Mouse (Mus musculus) midbrain, postnatal 0 days (tissue): ENCODE measurements at regions not wholly inside any gene's neighbourhood (a gene's known extent, or its start where the extent isn't known, plus 50 kb on each side); places are given as distances from the start of the nearest gene placed in this dataset.
A peak's percentile ranks its signal among the peaks of the same experiment; 100 is the strongest.

Source experiments
- ATAC-seq: fragments of 200-750 bp; cut with Nextera tagmentation; 2 replicates; pipeline ENCODE4 v1.8.0; 2017; ENCODE audit warnings: moderate number of reproducible peaks, mild to moderate bottlenecking, moderate TSS enrichment, moderate library complexity; ENCODE audit not compliant: low FRiP score
- DNase-seq: peaks from one replicate; pipeline ENCODE4 v3.0.0-alpha.2; 2015; ENCODE audit warnings: low spot score
- H3K27ac ChIP-seq: fragments of 300-500 bp; sonication (generic); 2 replicates; pipeline ENCODE4 v1.5.1; 2014; ENCODE audit warnings: low read depth, mild to moderate bottlenecking, low read length, mixed read lengths
- H3K27me3 ChIP-seq: fragments of 300-500 bp; sonication (generic); 2 replicates; pipeline ENCODE4 v1.6.1; 2014; ENCODE audit warnings: low read length, control low read depth, mixed read lengths; ENCODE audit not compliant: insufficient read depth
- H3K36me3 ChIP-seq: fragments of 300-500 bp; sonication (generic); 2 replicates; pipeline ENCODE4 v1.6.1; 2014; ENCODE audit warnings: low read length, control low read depth, mixed read lengths; ENCODE audit not compliant: insufficient read depth
- H3K4me1 ChIP-seq: fragments of 300-500 bp; sonication (generic); 2 replicates; pipeline ENCODE4 v1.6.1; 2014; ENCODE audit warnings: mild to moderate bottlenecking, control low read depth, antibody characterized with exemption, low read length, mixed read lengths; ENCODE audit not compliant: insufficient read depth
- H3K4me2 ChIP-seq: fragments of 300-500 bp; sonication (generic); 2 replicates; pipeline ENCODE4 v1.6.1; 2014; ENCODE audit warnings: low read depth, mild to moderate bottlenecking, low read length, mixed read lengths; ENCODE audit not compliant: poor library complexity, severe bottlenecking
- H3K4me3 ChIP-seq: fragments of 300-500 bp; sonication (generic); 2 replicates; pipeline ENCODE4 v1.5.1; 2014; ENCODE audit warnings: low read depth, mild to moderate bottlenecking, low read length, moderate library complexity
- H3K9ac ChIP-seq: fragments of 300-500 bp; sonication (generic); replicated peaks from 2 replicates; pipeline ENCODE4 v1.6.1; 2014; ENCODE audit warnings: mild to moderate bottlenecking, low read length, moderate library complexity, mixed read lengths; ENCODE audit not compliant: poor library complexity, severe bottlenecking
- H3K9me3 ChIP-seq: fragments of 300-500 bp; sonication (generic); 2 replicates; pipeline ENCODE4 v1.6.1; 2016; ENCODE audit warnings: low read length, control low read depth
- CTCF ChIP-seq: IDR thresholded peaks from 2 replicates; pipeline ENCODE4 v1.5.1; 2016; ENCODE audit warnings: antibody characterized with exemption, mild to moderate bottlenecking
- WGBS: fragments of 180-500 bp; shearing (Covaris S2); extraction: QIAGEN DNeasy Blood & Tissue Kit; methylation state at CpG from one replicate; pipeline ENCODE4 v1.1.7; 2014; 5-methylcytosine and 5-hydroxymethylcytosine counted together

DNA sequence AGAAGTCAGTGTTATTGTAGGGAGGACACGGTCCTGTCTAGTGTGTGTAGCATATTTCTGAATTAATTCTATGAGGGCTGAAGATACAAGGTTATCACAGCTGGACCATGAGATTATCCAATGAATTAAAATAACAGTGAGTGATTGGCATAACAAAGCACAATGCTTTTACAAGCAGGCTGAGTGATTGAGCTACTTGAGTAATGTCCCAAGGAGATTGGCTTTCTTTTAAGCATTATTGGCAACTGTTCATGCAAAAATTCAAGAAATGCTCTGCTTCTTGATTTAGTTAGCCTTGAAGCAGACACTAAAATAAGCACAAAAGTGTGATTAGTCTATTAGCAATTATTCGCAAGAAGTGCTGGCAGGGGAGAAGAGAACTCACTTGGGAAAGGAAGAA lies 219.4 kb upstream of the Etaa1 start:
- 46% methylated on average over 2 of the region's 2 CpGs for WGBS
- ATAC-seq = no peak

DNA sequence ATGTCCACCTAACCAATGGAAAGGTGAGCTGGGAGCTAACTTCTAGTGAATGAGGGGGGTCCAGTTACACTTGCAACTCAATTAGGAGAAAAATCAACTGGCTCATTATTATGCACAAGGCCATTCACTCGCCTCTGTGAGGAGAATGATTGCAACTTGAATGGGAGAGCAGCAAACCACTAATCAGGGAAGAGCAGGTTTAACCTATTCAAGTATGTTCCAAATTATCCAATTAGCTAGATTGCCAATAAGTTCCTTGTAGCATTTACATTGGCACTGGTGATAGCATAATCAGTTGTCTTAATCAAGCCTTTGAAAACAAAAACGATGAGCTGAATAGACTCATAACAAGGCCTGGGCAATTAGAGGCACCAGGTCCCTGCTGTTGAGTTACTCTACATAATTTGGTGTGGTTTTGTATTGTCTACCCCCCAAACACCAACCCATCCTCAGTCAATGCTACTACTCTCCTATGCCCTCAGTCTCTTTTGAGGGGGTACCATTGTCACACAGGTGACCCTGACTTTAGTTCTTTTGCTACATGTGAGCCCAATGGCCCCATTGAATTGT lies 217.6 kb upstream of the Etaa1 start:
- TF ChIP-seq CTCF = no peak
- no peaks in the 10 kb centered on the region for H3K9me3 ChIP-seq
- H3K9ac ChIP-seq = no peak overlapping the region
- H3K4me3 ChIP-seq = no peak overlapping the region
- H3K4me2 ChIP-seq = no peak overlapping the region
- DNase-seq (no peak), ATAC-seq (no peak)
- no peaks in the 10 kb centered on the region for H3K27me3 ChIP-seq
- H3K27ac ChIP-seq = no peak overlapping the region
- H3K4me1 ChIP-seq = no peaks in the 10 kb centered on the region
- WGBS = 53% methylated on average over 2 of the region's 2 CpGs
- H3K36me3 ChIP-seq = no peaks in the 10 kb centered on the region

More for the DNA sequence above, 219.4 kb upstream of the Etaa1 start:
- no peak for TF ChIP-seq CTCF
- Histone ChIP-seq H3K27me3 (no peaks in the 10 kb centered on the region), H3K4me3 (no peak overlapping the region), H3K36me3 (no peaks in the 10 kb centered on the region), H3K4me1 (no peaks in the 10 kb centered on the region), H3K9ac (no peak overlapping the region), H3K4me2 (no peak overlapping the region), H3K27ac (no peak overlapping the region), H3K9me3 (no peaks in the 10 kb centered on the region)
- no peak for DNase-seq

DNA sequence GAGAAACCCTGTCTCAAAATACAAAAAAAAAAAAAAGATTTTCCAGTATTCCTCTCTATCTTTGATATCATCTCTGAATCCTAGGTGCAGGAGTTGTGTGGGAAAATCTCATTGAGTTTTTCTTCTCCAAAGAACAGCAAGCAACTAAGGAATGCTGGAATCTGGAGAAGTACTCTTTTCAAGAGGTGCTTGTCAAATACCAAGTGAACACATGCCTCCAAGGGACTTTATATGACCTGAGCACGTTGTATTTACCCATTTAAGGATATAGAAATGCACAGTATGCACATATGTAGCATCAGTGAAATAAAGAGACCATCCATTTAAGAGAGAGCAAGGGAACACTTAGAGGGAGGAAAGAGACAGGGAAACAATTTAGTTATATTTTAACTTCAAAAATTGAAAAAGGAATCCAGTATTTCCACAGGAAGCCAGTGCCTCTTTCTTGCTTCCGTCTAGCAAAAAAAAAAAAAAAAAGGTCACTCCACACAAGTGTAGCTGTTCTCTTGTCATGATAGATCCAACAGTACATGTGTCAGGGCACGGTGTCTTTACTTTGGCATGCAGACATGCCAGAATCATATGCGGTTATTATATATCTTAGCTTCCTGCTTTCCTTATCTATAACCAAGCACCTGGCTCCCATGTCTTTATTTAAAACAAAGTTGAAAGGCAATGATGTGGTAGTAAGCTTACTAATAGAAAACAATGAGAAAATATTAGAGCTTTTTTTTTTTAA lies 212.1 kb upstream of the Etaa1 start:
- H3K27ac ChIP-seq = no peak overlapping the region
- H3K27me3 ChIP-seq = no peaks in the 10 kb centered on the region
- no peak overlapping the region for H3K4me2 ChIP-seq
- ATAC-seq (no peak), DNase-seq (no peak)
- no peak overlapping the region for H3K9ac ChIP-seq
- no peaks in the 10 kb centered on the region for H3K9me3 ChIP-seq
- TF ChIP-seq CTCF = no peak
- 89% methylated on average over 4 of the region's 4 CpGs for WGBS
- H3K4me1 ChIP-seq = no peaks in the 10 kb centered on the region
- H3K36me3 ChIP-seq = no peaks in the 10 kb centered on the region
- no peak overlapping the region for H3K4me3 ChIP-seq

- DNase-seq = peak; percentile 41
- no peak overlapping the region for H3K27ac ChIP-seq
- no peak for ATAC-seq
Observed at GRCm38 (mm10) chr11:18164025-18164423, 210.3 kb upstream of the Etaa1 start.

GRCm38 (mm10) chr11:18163156-18164024 lies 209.7 kb upstream of the Etaa1 start:
- H3K9ac ChIP-seq = no peak overlapping the region
- no peak for TF ChIP-seq CTCF
- H3K9me3 ChIP-seq = no peaks in the 10 kb centered on the region
- no peaks in the 10 kb centered on the region for H3K4me1 ChIP-seq
- 81% methylated on average over 5 of the region's 5 CpGs for WGBS
- no peak overlapping the region for H3K4me2 ChIP-seq
- no peaks in the 10 kb centered on the region for H3K27me3 ChIP-seq
- DNase-seq (no peak), ATAC-seq (no peak)
- no peak overlapping the region for H3K27ac ChIP-seq
- no peak overlapping the region for H3K4me3 ChIP-seq
- H3K36me3 ChIP-seq = no peaks in the 10 kb centered on the region

More at GRCm38 (mm10) chr11:18164025-18164423, 210.3 kb upstream of the Etaa1 start:
- WGBS = 64% methylated on average over 2 of the region's 2 CpGs
- Histone ChIP-seq H3K4me3 (no peak overlapping the region), H3K36me3 (no peaks in the 10 kb centered on the region), H3K4me1 (no peaks in the 10 kb centered on the region), H3K4me2 (no peak overlapping the region), H3K9me3 (no peaks in the 10 kb centered on the region), H3K9ac (no peak overlapping the region), H3K27me3 (no peaks in the 10 kb centered on the region)
- TF ChIP-seq CTCF = no peak

GRCm38 (mm10) chr11:18156506-18156905 lies 202.8 kb upstream of the Etaa1 start:
- ATAC-seq (no peak), DNase-seq (peak; percentile 21)
- H3K36me3 ChIP-seq = no peaks in the 10 kb centered on the region
- no peaks in the 10 kb centered on the region for H3K27me3 ChIP-seq
- 55% methylated on average over 4 of the region's 4 CpGs for WGBS
- no peak overlapping the region for H3K9ac ChIP-seq
- H3K4me1 ChIP-seq = no peaks in the 10 kb centered on the region
- H3K4me3 ChIP-seq = no peak overlapping the region
- TF ChIP-seq CTCF = no peak
- no peaks in the 10 kb centered on the region for H3K9me3 ChIP-seq
- H3K27ac ChIP-seq = no peak overlapping the region
- H3K4me2 ChIP-seq = no peak overlapping the region
